Mouse (Mus musculus): ENCODE measurements around the gene Enc1. TPM values are rescaled to one million over a fixed set of nuclear protein-coding genes. Genes with fewer than 3 reads are reported as not detected.
"Not testable (repeated sequence)": the region's sequence is repeated elsewhere in the genome, so short reads cannot be mapped to it uniquely, and the experiment has no call there.

The Enc1 gene
- total RNA-seq, 2 experiments from 2014 or later, result 670 to 691 TPM

- DNase-seq (ENCODE audit: extremely low spot score in 1 of 2, low spot score in 1 of 2), result no peak
Observed at GRCm38 (mm10) chr13:97249507-97250078, 8.7 kb downstream of the Enc1 start.

- DNase-seq (ENCODE audit: extremely low spot score in 1 of 2, low spot score in 1 of 2), result no peak
Observed at GRCm38 (mm10) chr13:97250148-97250547, 9.2 kb downstream of the Enc1 start.

GRCm38 (mm10) chr13:97250551-97251380 lies 9.9 kb downstream of the Enc1 start:
- no peak for DNase-seq (ENCODE audit: extremely low spot score in 1 of 2, low spot score in 1 of 2)

- no peak for DNase-seq (ENCODE audit: extremely low spot score in 1 of 2, low spot score in 1 of 2)
Observed at GRCm38 (mm10) chr13:97251736-97252135, 10.8 kb downstream of the Enc1 start.

GRCm38 (mm10) chr13:97252469-97252868 lies 11.6 kb downstream of the Enc1 start:
- DNase-seq (ENCODE audit: extremely low spot score in 1 of 2, low spot score in 1 of 2), result no peak

GRCm38 (mm10) chr13:97253418-97253981 lies 12.6 kb downstream of the Enc1 start:
- no peak for DNase-seq (ENCODE audit: extremely low spot score in 1 of 2, low spot score in 1 of 2)

- DNase-seq (ENCODE audit: extremely low spot score in 1 of 2, low spot score in 1 of 2), result no peak
Observed at GRCm38 (mm10) chr13:97253994-97254393, 13.1 kb downstream of the Enc1 start.

GRCm38 (mm10) chr13:97254564-97255164 lies 13.8 kb downstream of the Enc1 start:
- no peak for DNase-seq (ENCODE audit: extremely low spot score in 1 of 2, low spot score in 1 of 2)

- no peak for DNase-seq (ENCODE audit: extremely low spot score in 1 of 2, low spot score in 1 of 2)
Observed at GRCm38 (mm10) chr13:97255976-97256848, 15.3 kb downstream of the Enc1 start.

- DNase-seq (ENCODE audit: extremely low spot score in 1 of 2, low spot score in 1 of 2), result no peak
Observed at GRCm38 (mm10) chr13:97256849-97257379, 16.0 kb downstream of the Enc1 start.

GRCm38 (mm10) chr13:97259271-97259670 lies 18.4 kb downstream of the Enc1 start:
- no peak for DNase-seq (ENCODE audit: extremely low spot score in 1 of 2, low spot score in 1 of 2)

GRCm38 (mm10) chr13:97260456-97261180 lies 19.7 kb downstream of the Enc1 start:
- no peak for DNase-seq (ENCODE audit: extremely low spot score in 1 of 2, low spot score in 1 of 2)

GRCm38 (mm10) chr13:97261549-97261948 lies 20.6 kb downstream of the Enc1 start:
- no peak for DNase-seq (ENCODE audit: extremely low spot score in 1 of 2, low spot score in 1 of 2)

GRCm38 (mm10) chr13:97262676-97263075 lies 21.8 kb downstream of the Enc1 start:
- no peak for DNase-seq (ENCODE audit: extremely low spot score in 1 of 2, low spot score in 1 of 2)

- DNase-seq (ENCODE audit: extremely low spot score in 1 of 2, low spot score in 1 of 2), result not testable (repeated sequence)
Observed at GRCm38 (mm10) chr13:97265534-97265933, 24.6 kb downstream of the Enc1 start.

- no peak for DNase-seq (ENCODE audit: extremely low spot score in 1 of 2, low spot score in 1 of 2)
Observed at GRCm38 (mm10) chr13:97270723-97271122, 29.8 kb downstream of the Enc1 start.

- DNase-seq (ENCODE audit: extremely low spot score in 1 of 2, low spot score in 1 of 2), result no peak
Observed at GRCm38 (mm10) chr13:97271641-97272040, 30.7 kb downstream of the Enc1 start.

- DNase-seq (ENCODE audit: extremely low spot score in 1 of 2, low spot score in 1 of 2), result no peak
Observed at GRCm38 (mm10) chr13:97274757-97275156, 33.9 kb downstream of the Enc1 start.

GRCm38 (mm10) chr13:97275482-97275881 lies 34.6 kb downstream of the Enc1 start:
- no peak for DNase-seq (ENCODE audit: extremely low spot score in 1 of 2, low spot score in 1 of 2)
